Mouse (Mus musculus) lung, embryonic 15.5 days (tissue): Measurements from ENCODE around the gene Map2k3. TPM values are rescaled to one million over a fixed set of nuclear protein-coding genes. Genes with fewer than 3 reads are reported as not detected.

Experiments used
- ATAC-seq: fragments of 200-750 bp; cut with Nextera tagmentation; 2 replicates; pipeline ENCODE4 v1.8.0; 2017; ENCODE audit warnings: moderate number of reproducible peaks, borderline replicate concordance; ENCODE audit not compliant: low FRiP score, low TSS enrichment; ENCODE audit errors: extremely low read depth
- H3K27ac ChIP-seq: fragments of 300-500 bp; sonication (generic); 2 replicates; pipeline ENCODE4 v1.5.1; 2015; ENCODE audit warnings: moderate library complexity, mild to moderate bottlenecking, inconsistent platforms
- H3K27me3 ChIP-seq: fragments of 300-500 bp; sonication (generic); 2 replicates; pipeline ENCODE4 v1.6.1; 2015; ENCODE audit warnings: inconsistent platforms
- H3K36me3 ChIP-seq: fragments of 300-500 bp; sonication (generic); 2 replicates; pipeline ENCODE4 v1.6.1; 2015; ENCODE audit warnings: inconsistent platforms
- H3K4me1 ChIP-seq: fragments of 300-500 bp; sonication (generic); 2 replicates; pipeline ENCODE4 v1.6.1; 2015; ENCODE audit warnings: inconsistent platforms
- H3K4me2 ChIP-seq: fragments of 300-500 bp; sonication (generic); 2 replicates; pipeline ENCODE4 v1.6.1; 2015; ENCODE audit warnings: inconsistent platforms, mild to moderate bottlenecking, moderate library complexity
- H3K4me3 ChIP-seq: fragments of 300-500 bp; sonication (generic); 2 replicates; pipeline ENCODE4 v1.5.1; 2015; ENCODE audit warnings: mild to moderate bottlenecking, inconsistent platforms
- H3K9ac ChIP-seq: fragments of 300-500 bp; sonication (generic); 2 replicates; pipeline ENCODE4 v1.6.1; 2015; ENCODE audit warnings: inconsistent platforms
- H3K9me3 ChIP-seq: fragments of 300-500 bp; sonication (generic); 2 replicates; pipeline ENCODE4 v1.6.1; 2016; ENCODE audit warnings: inconsistent platforms
- WGBS: fragments of 180-500 bp; shearing (Covaris S2); methylation state at CpG from one replicate; pipeline ENCODE4 v1.1.7; 2015; 5-methylcytosine and 5-hydroxymethylcytosine counted together
- polyA plus RNA-seq: library from polyadenylated mRNA; unstranded; fragments of >200 nt; fragmentation: Nextera tagmentation; extraction: Ambion mirVana; gene quantifications from 2 replicates; pipeline ENCODE4 v1.2.1, GENCODE M21; 2015

Map2k3 gene
- polyA plus RNA-seq, 1 experiment from 2014 or later, result 115 TPM

DNA sequence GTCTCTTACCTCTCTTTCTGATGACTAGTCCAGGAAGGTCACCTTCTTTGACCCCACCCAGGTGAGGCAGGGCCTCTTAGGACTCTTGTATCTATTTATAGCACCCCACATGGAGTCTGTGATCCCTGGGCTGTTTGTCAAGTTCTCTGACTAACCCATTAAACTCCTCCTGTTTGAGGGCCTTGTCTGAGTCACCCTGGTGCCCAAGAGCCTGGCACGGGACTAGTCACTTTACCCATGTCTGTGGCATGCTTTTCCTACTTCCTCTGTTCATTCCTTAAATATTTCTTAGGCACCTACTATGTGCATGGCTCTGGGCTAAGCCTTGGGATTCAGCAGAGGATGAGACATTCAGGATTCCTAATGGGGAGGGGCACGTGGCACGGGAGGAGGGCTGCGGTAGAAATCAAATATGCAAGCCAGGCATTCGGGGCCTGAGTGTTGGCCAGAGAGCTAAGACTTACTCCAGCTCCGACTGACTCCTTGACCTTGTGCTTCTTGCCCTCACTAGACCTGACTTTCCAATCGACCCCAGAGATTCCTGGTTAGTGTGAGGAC lies 1.0 kb upstream of the Map2k3 start:
- peak overlapping the region; percentile 89 for H3K4me2 ChIP-seq
- peak overlapping the region; percentile 61; the same call in 1 of the 2 replicates for H3K9ac ChIP-seq
- no peaks in the 10 kb centered on the region for H3K27me3 ChIP-seq
- peaks cover 55% of the 10 kb centered on the region for H3K4me1 ChIP-seq
- 12% methylated on average over 7 of the region's 7 CpGs for WGBS
- H3K9me3 ChIP-seq, result no peaks in the 10 kb centered on the region
- peak overlapping the region; percentile 79 for H3K4me3 ChIP-seq
- H3K36me3 ChIP-seq, result no peaks in the 10 kb centered on the region
- no peak for ATAC-seq
- H3K27ac ChIP-seq, result no peak overlapping the region

DNA sequence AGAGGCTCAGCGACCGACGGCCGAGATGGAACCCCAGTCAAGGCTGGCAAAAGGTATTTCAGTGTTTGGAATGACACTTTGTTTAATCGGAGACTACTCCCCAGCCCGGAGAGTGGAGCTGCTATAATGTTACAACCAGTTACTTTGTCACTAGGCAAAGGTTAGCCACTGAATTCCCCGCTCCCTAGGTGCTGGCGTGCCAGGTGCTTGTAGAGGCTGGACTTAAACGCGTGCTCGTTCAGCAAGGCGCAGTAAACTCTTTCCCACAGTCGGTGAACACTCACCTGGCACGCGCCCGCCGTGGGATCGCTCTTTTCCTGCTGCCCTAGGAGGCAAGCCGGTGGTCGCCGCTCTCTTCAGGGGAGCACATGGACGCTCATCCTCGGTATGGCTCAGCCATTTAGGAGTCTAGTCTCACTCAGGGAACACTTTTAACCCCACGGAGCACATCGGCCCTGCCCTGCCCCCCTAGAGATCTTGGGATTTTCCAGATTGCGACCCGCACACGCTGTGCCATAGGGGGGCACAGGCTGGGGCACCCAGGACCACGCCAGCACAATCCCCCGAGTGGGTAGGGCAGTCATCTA lies 458 bp upstream of the Map2k3 start:
- H3K9me3 ChIP-seq, result no peaks in the 10 kb centered on the region
- ATAC-seq, result no peak
- no peaks in the 10 kb centered on the region for H3K27me3 ChIP-seq
- H3K27ac ChIP-seq, result 0 out of 2 replicates have a peak overlapping the region, but pooled peaks have one; percentile 7
- peak overlapping the region; percentile 89 for H3K4me2 ChIP-seq
- peaks cover 61% of the 10 kb centered on the region for H3K4me1 ChIP-seq
- WGBS, result under 1% methylated on average over 30 of the region's 30 CpGs
- H3K9ac ChIP-seq, result peak overlapping the region; percentile 61
- H3K36me3 ChIP-seq, result no peaks in the 10 kb centered on the region
- H3K4me3 ChIP-seq, result peak overlapping the region; percentile 79

DNA sequence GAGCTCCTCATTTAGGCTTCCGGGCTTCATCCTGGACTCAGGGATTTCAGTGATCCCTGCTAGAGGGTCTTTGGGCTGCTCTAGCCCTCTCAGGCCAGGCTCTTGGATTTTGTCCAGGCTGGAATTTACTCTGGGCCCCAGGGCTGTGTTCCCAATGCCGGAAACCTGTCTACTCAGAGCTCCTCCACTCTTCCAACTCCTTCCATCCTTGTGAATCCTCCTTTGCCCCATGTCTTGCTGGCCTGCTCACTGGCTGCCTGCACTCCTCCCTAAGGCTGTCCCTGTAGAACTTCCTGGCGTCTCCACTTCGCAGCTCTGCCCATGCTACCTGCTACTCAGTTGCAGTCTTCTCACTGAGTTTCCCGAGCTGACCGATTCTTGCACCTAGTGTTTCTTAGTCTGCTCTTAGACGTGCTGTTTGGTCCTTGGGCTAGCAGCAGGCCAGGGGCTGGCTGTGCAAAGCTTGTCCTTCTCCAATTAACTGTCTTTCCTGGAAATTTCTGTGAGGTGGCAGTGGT lies 729 bp downstream of the Map2k3 start:
- Histone ChIP-seq H3K4me2 (peak overlapping the region; percentile 89), H3K27me3 (no peaks in the 10 kb centered on the region), H3K4me3 (peak overlapping the region; percentile 79), H3K9ac (peak overlapping the region; percentile 91), H3K36me3 (no peaks in the 10 kb centered on the region), H3K4me1 (peaks cover 54% of the 10 kb centered on the region), H3K27ac (peak overlapping the region; percentile 85), H3K9me3 (no peaks in the 10 kb centered on the region)
- ATAC-seq, result no peak
- 2% methylated on average over 7 of the region's 7 CpGs for WGBS

DNA sequence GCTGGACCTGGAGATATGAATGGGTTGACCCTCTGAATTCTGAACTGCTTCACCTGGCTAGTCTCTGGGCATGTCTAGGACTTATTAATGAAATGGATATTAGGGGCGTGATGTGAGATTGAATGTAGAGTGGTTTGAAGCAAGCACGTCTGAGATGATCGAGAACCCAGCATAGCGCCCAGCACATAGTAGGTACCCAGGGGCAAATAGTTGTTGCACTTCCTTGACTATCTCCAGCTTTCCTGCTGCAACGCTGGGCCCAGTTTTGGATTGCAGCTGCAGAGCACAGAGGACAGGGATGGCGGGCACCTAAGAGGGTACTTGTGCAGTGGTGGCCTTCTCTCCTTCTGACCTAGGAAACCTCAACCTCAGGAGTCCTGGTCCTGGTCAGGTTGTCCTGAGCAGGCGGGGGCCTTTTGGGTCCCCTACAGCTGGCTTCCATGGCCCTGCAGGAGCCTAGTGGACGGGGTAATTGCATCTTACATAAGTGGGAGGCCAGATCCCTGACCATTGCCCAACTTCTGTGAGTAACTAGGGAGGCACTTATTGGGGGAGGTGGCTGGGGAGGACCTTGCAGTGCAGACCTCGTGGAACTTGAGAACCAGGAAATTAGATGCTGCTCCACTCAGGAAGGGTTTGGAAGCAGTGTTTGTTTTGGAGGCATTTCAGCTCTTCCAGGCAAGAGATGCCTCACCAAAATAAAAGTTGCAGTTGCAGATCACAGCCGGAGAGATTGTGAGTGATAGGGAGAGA lies 1.5 kb downstream of the Map2k3 start:
- H3K27ac ChIP-seq, result no peak overlapping the region
- ATAC-seq, result no peak
- H3K4me1 ChIP-seq, result peaks cover 54% of the 10 kb centered on the region

DNA sequence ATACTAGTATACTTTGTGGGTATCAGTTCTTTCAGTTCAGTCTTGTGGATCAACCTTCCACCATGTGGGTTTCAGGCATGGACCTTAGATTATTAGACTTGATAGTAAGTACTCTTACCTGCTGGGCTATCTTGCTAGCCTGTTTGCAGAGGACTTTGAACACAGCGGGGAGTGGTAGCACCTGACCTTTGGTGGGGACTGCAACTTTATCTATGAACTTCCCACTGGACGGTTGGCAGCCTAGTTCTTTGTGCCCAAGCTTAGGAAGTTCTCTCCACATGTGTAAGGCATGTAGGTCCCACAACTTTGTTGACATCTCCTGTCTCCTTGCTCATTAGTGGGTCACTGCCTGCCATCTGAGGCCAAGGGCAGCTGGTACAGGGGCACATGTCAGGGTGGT lies 3.0 kb downstream of the Map2k3 start:
- ATAC-seq, result no peak
- H3K9ac ChIP-seq, result no peak overlapping the region
- WGBS, result 65% methylated on average over 2 of the region's 2 CpGs

More for the DNA sequence above, 1.5 kb downstream of the Map2k3 start:
- Histone ChIP-seq H3K9ac (peak overlapping the region; percentile 91; the same call in 1 of the 2 replicates), H3K4me3 (peak overlapping the region; percentile 79), H3K27me3 (no peaks in the 10 kb centered on the region), H3K4me2 (peak overlapping the region; percentile 89), H3K9me3 (no peaks in the 10 kb centered on the region), H3K36me3 (no peaks in the 10 kb centered on the region)
- WGBS, result 72% methylated on average over 10 of the region's 10 CpGs

DNA sequence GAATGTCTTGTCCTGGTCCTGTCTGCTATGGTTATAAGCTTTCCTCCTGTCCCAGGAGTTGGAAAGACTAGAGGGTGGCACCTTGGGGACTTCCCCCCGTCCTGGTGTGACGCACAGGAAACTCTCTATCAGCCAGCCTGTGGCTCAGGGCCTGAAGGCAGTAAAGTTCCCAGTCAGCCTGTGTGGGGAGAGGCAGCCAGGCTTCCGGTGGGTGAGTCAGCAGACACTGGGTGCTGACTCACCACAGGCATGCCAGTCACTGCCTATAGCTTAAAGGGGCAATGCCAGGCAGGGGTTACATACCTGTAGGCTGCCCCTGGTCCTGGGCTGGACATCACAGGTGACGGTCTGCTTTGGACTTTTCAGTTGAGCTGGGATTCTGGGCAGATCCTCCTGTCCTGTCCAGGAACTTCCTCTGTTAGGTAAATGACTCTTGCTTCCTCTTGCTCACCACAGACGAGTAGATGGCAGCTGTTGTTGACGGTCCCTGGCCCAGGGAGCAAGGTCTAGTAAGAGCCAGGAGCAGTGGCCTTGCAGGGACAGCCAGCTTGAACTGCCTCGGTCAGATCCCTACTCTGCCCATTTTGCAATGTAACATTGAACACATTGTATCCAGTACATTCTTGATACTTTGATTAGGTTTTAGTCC lies 3.6 kb downstream of the Map2k3 start:
- H3K4me2 ChIP-seq, result peak overlapping the region; percentile 10; the same call in 1 of the 2 replicates
- no peak overlapping the region for H3K4me3 ChIP-seq
- no peaks in the 10 kb centered on the region for H3K36me3 ChIP-seq
- no peak for ATAC-seq
- 64% methylated on average over 7 of the region's 7 CpGs for WGBS
- no peak overlapping the region for H3K9ac ChIP-seq
- H3K27me3 ChIP-seq, result no peaks in the 10 kb centered on the region
- H3K4me1 ChIP-seq, result peaks cover 64% of the 10 kb centered on the region
- no peaks in the 10 kb centered on the region for H3K9me3 ChIP-seq
- H3K27ac ChIP-seq, result no peak overlapping the region

More for the DNA sequence above, 3.0 kb downstream of the Map2k3 start:
- H3K4me2 ChIP-seq, result no peak overlapping the region
- no peak overlapping the region for H3K27ac ChIP-seq
- peaks cover 61% of the 10 kb centered on the region for H3K4me1 ChIP-seq
- no peaks in the 10 kb centered on the region for H3K36me3 ChIP-seq
- H3K27me3 ChIP-seq, result no peaks in the 10 kb centered on the region
- H3K4me3 ChIP-seq, result no peak overlapping the region
- H3K9me3 ChIP-seq, result no peaks in the 10 kb centered on the region

DNA sequence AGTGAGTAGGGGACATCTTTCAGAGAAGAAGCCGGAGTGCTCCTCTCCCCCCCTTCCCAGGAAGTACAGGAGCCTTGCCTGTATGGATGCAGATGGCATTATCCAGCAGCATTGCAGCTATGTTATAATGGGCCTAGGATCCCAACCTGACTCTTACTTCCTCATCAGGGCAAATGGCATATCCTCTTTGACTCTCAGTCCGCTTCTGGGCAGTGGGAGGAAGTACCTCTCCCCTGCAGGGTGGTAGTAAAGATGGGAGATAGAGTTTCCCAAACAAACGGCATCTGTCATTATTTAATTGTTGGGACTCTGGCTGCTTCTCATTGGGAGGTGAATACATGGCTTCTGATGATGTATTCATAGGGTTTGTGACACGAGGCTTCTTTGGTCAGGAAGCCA lies 4.1 kb downstream of the Map2k3 start:
- H3K9ac ChIP-seq, result no peak overlapping the region
- H3K9me3 ChIP-seq, result no peaks in the 10 kb centered on the region
- H3K4me1 ChIP-seq, result peaks cover 64% of the 10 kb centered on the region
- peak overlapping the region; percentile 10; the same call in 1 of the 2 replicates for H3K4me2 ChIP-seq
- no peaks in the 10 kb centered on the region for H3K36me3 ChIP-seq
- no peak overlapping the region for H3K4me3 ChIP-seq
- H3K27ac ChIP-seq, result no peak overlapping the region
- H3K27me3 ChIP-seq, result no peaks in the 10 kb centered on the region
- ATAC-seq, result no peak
- 71% methylated on average over 4 of the region's 4 CpGs for WGBS

DNA sequence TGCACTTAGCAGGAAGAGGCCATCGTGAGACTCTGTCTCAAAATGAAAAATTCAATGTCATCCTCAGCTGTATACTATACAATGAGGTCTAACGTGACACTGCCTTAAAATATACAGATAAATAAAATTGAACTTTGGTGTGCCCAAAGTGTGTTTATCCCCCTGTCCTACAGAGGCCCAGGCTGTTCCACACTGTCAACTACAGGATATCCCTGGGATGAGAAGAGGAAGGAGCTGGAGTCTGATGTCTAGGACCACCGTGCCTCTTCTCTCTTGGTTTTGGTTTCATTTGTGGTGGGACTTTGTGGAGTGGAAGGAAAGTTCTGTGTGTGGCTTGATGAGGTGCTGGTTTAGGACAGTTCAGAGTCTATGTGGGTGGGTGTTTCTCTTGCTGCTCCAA lies 5.8 kb downstream of the Map2k3 start:
- Histone ChIP-seq H3K36me3 (peaks cover 5% of the 10 kb centered on the region; the same call in 1 of the 2 replicates), H3K27ac (no peak overlapping the region), H3K4me2 (no peak overlapping the region), H3K9me3 (no peaks in the 10 kb centered on the region), H3K4me3 (no peak overlapping the region), H3K4me1 (peaks cover 69% of the 10 kb centered on the region), H3K27me3 (no peaks in the 10 kb centered on the region), H3K9ac (no peak overlapping the region)
- no peak for ATAC-seq
- 78% methylated on average over 3 of the region's 3 CpGs for WGBS

DNA sequence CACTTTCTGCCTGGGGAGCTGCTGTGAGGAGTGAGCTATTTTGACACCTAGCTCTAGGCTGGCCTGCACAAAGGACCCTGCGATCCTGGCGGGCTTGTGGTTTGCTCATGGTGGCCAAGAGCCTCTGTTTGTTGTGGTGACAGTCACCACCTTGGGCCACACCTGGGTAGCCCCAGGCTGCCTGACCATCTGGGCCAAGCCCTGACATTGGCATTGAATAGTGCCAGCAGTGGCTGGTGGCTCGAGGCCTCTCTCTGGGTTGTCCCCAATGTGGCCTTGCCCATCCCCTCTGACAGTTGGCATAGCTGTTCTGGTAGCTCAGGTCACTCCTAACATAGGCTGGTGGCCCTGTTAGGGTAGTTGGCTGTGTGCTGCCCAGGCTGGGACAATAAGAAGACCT lies 7.7 kb downstream of the Map2k3 start:
- no peaks in the 10 kb centered on the region for H3K27me3 ChIP-seq
- H3K4me2 ChIP-seq, result no peak overlapping the region
- no peaks in the 10 kb centered on the region for H3K9me3 ChIP-seq
- peaks cover 51% of the 10 kb centered on the region for H3K4me1 ChIP-seq
- H3K27ac ChIP-seq, result no peak overlapping the region
- 79% methylated on average over 3 of the region's 3 CpGs for WGBS
- ATAC-seq, result no peak
- H3K9ac ChIP-seq, result no peak overlapping the region
- H3K36me3 ChIP-seq, result peaks cover 24% of the 10 kb centered on the region
- H3K4me3 ChIP-seq, result no peak overlapping the region

DNA sequence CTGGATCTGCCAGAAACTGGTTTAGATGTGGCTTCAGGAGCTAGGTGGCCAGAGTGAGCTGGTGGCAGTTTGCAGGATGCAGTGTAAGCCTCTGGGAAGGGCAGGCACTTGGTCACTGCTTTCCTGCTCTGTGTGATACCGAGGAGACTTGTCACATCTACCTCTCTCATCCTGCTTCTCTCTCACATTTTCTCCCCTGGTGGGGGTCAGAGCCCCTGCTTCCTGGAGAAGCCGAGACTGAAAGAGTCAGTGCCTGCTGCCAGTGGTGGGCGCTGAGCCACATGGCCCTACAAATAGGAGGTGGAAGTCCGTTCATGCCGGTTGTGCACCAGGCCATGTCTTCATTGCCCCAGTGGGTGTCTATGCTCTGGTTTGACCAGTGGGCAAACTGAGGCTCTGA lies 8.7 kb downstream of the Map2k3 start:
- no peak for ATAC-seq
- H3K9ac ChIP-seq, result no peak overlapping the region
- no peaks in the 10 kb centered on the region for H3K9me3 ChIP-seq
- peaks cover 34% of the 10 kb centered on the region for H3K36me3 ChIP-seq
- 66% methylated on average over 5 of the region's 5 CpGs for WGBS
- H3K4me3 ChIP-seq, result no peak overlapping the region
- peaks cover 43% of the 10 kb centered on the region for H3K4me1 ChIP-seq
- H3K27ac ChIP-seq, result peak overlapping the region; percentile 86
- no peak overlapping the region for H3K4me2 ChIP-seq
- no peaks in the 10 kb centered on the region for H3K27me3 ChIP-seq

DNA sequence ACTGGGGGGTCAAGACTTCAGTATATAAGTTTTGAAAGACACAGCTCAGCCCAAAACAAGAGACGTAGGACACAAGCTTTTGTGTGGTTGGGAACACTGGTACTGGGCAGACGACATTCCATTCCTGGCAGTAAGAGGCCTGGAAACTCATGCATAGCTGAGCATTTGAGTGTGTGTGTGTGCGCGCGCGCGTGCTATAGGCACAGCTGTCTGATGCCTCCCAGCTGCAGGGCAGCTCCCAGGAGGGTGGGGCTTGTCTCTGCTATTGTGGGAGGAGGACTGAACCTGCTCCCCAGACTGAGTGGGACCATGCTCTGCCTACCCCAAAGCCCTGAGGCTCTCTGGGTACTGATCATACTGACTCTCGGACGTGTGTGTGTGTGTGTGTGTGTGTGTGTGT lies 9.5 kb downstream of the Map2k3 start:
- H3K9me3 ChIP-seq, result no peaks in the 10 kb centered on the region
- H3K36me3 ChIP-seq, result peaks cover 40% of the 10 kb centered on the region
- no peak overlapping the region; the same call in 1 of the 2 replicates for H3K4me2 ChIP-seq
- no peak overlapping the region for H3K9ac ChIP-seq
- no peaks in the 10 kb centered on the region for H3K27me3 ChIP-seq
- ATAC-seq, result peak; percentile 78
- peaks cover 34% of the 10 kb centered on the region for H3K4me1 ChIP-seq
- H3K4me3 ChIP-seq, result no peak overlapping the region
- peak overlapping the region; percentile 86 for H3K27ac ChIP-seq
- 36% methylated on average over 9 of the region's 9 CpGs for WGBS
